Mouse (Mus musculus): ENCODE results near the gene Prkci.

The Prkci gene

DNA sequence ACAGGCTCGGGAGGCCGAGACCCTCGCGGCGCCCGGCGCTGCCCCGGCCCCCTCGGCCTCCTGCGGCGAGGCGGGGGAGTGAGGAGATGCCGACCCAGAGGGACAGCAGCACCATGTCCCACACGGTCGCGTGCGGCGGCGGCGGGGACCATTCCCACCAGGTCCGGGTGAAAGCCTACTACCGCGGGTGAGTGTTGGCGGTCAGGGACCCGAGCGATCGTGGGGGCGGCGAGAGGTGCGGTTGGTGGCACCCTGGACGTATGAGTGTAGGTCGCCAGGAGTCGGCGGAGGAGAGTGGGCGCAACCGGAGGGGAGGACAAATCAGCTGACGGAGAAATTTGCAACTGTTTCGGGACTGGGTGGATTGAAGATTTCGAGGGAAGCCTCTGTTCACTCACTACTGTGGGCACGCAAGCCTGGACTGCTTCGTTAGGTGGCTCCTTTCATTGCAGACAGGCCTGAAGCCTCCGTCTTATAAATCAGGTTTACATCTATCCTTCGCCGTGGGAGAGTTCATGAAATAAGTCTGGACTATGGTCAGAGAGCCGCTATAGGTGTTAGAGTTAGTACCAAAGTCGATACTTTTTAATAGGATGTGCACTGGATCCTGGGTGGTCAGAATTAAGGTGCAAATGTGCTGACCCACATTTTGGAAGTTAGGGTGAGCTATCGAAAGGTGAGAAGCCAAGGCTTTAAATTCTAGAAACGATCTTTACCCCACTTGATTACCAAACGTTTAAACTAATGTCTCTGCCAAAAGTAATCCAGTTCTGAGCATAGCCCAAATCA, 546 bp downstream of the Prkci start:
- peak; percentile 20 for DNase-seq (ENCODE audit: low spot score)

DNA sequence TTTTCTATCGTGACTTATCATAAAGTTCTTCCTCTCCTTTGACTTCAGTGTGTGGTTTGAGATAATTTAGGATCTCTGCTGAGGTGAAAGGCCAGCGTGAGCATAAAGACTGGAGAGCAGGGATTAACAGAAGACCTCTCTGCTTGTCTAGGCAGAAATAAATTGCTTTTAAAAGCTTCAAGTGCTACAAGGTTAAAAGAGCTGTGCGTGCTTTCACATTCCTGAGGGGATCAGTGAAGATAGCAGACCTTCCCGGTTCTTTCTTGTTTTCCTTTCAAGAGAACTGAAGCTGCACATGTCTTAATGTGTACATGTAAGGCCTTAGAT, 1.1 kb downstream of the Prkci start:
- DNase-seq (ENCODE audit: low spot score), result no peak

DNA sequence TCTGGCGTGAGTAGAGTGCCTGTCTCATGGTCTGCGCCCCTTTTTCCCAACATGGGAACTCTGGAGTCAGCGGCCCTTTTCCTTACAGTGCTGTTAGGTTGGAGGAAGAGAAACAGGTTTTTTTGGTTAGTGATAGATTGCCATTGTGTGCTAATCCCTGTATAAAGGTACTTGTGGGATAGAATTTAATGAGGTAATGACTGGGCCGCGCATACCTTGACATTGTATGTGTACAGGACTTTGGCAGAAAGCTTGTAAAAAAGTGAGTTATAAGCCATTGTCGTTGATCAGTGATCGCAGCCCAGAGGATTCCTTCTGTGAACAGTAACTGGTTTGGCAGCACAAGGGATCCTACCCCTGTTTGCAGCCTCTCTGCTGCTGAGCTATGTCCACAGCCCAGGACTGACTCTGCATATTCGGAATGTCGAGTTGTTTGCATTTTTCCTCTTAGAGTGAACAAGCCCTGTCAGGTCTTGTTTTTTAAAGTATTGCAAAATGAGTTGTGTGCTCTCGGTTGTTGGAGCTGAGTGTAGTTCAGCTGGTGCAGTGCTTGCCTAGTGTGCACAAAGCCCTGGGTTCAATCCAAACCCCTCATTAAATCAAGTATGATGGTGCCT, 4.0 kb downstream of the Prkci start:
- no peak for DNase-seq (ENCODE audit: low spot score)

DNA sequence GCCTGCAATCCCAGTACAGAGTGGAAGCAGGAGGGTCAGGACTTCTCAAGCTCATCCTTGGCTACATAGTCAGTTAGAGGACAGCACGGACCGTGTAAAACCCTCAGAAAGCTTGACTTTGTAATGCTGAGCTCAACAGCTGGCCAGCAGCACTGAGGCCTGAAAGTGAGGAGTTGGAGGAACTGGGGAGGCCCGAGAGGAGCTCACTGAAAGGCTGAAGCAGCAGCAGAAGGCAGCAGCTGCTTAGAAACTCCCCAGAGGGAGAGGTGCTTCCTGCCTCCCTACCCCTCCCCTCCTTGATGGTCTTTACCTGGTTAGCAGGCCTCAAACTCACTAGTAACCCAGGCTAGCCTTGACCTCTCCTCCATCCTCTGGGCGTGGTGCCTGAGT, 4.5 kb downstream of the Prkci start:
- no peak for DNase-seq (ENCODE audit: low spot score)

DNA sequence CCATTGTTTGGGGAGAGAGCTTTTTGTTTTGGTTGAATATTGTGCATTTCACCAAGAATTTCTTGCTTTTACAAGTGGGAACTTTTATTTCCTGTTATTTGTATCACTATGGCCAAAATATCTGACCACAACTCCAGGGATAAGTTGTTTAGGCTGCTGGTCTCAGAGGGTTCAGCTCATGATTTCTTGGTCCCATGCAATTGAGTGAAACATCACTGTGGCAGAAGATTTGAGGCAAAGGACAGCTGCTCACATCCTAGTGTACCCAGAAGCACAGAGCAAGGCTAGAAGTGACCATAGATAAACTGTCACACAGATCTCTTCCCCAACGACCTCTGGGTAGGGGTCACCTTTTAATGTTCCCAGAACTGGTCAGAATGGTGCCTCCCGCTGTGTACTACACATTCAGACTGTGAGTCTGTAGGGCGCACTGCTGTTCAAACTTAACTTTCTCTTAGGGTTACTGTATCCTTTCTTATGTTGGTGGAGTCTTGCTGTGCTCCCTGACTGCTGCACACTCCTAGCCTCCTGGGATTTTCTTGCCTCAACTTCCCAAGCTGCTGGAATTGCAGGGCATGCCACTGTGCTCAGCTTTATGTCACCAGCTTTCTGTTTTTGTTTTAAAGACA, 5.6 kb downstream of the Prkci start:
- no peak for DNase-seq (ENCODE audit: low spot score)

DNA sequence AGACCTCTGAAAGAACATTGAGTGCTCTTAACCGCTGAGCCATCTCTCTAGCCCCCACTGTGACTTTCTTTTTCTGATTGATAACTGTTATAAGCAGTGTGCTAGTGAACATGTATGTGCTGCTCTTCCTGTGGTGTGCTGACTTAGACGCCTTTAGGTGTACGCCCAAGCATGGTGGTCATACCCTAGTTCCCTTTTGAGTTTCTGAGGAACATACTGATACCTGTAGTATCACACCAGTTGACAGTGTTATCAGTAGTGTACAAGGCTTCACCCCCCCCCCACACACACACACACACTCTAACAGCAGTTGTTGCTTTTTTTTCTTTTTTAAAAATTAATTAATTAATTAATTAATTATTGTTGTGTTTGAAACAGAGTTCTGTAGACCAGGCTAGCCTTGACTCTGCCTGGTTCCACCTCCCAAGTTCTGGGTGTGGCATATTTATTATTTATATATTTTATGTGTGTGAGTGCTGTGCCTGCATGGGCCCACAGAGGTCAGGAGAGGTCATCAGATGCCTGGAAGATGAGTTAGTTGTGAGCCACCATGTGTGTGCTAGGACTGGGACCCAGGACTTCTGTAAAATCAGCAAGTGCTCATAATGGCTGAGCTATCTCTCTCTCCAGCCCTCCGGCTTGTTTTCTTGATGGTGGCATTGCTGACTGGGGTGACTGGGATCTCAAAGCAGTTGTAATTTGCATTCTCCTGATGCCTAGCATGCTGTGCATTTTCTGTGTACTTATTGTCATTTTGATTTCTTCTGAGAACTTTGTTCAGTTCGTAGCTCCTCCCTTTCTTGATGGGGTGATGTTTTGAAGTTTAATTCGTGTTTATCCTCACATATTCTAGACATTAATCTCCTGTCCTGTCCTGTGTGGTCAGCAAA, 9.0 kb downstream of the Prkci start:
- no peak for DNase-seq (ENCODE audit: low spot score)

DNA sequence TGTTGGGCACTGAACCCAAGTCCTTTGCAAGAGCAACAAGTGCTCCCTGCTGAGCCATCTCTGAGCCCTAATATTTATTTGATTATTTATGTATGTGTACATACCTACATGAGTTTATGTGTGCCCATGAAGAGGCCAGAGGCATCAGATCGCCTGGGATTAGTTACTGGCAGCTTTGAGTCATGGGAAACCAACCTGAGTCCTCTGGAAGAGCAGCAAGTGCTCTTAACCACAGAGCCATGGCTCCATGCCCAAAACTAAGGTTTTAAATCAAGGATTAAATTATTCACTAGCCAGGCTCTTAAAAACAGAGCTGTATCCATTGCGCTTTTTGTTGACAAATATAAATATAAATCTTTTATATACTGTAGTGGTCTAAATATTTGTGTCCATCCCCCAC, 18.8 kb downstream of the Prkci start:
- no peak for DNase-seq (ENCODE audit: low spot score)

DNA sequence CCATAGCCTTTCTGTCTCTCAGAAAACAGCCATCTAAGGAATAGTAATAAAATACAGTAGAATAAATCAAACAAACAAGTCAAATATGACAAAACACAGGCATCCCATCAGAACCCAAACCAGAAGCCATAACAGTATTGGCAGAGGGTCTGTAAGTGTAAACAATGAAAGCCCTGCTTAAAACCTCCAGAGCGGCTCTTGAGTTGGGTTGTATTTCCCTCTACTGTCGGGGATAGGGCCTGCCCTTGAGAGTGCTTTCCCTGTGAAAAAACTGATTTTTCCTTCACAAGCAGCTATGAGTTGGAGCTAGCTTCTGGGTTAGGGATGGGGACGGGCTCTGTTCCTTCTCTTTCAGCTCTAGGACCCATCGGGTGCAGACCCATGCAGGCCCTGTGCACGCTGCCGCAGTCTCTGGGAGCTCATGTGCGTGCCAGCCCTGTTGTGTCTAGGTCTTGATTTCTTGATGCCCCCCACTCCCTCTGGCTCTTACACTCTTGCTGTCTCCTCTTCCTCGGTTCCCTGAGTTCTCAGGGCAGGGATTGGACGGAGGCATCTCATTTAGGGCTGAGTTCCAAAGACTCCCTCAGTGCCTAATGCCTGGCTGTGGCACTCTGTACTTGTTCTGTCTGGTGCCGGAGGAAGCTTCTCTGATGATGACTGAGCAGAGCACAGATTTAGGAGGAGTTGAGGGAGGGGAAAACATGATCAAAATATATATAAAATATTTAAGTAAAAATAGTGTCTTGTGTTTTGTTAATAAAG, 20.3 kb downstream of the Prkci start:
- no peak for DNase-seq (ENCODE audit: low spot score)

DNA sequence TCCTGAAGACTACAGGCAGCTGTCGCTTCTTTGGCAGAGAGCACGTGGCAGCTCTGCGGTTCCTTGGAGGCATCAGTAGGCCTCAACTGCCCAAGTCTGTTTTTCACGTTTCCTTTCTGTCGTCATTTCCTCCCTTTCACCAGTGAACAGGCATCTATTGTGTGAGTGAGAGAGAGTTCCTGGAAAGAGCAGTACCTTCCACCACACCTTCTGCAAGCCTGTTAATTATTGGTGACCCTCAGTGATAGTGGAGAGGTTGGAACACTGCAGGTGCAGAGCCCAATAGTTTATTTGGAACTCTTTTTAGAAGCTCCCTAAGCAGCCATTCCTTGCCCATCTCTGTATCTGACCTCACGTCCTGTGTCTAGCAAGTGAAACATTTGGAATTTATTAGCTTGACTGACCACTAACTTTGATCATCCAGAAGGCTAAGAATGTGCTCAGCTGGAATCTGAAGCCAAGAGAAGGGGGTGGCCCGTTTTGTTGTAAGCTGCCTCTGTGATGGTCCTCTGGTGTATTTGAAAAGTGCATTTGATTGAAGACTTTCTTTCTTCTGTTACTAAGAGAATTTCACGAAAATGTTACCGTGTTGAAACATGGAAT, 21.1 kb downstream of the Prkci start:
- DNase-seq (ENCODE audit: low spot score), result no peak

DNA sequence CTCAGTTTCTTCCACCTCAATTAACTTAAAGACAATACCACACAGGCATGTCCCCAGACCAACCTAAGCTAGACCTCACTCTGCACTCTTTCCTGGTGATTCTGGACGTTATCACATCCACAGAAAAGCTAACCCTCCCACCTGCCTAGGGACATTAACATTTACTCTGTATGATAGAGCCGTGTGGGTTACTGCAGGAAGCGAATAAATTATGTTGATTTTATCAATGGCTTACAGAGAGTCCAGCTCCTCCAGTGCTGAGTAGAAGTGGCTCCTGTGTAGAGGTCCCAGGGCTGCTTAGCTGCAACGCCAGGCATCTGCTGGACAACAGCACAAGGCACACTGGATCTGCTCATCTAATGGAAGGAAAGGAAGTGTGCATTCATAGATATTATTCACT, 22.1 kb downstream of the Prkci start:
- DNase-seq (ENCODE audit: low spot score), result no peak

DNA sequence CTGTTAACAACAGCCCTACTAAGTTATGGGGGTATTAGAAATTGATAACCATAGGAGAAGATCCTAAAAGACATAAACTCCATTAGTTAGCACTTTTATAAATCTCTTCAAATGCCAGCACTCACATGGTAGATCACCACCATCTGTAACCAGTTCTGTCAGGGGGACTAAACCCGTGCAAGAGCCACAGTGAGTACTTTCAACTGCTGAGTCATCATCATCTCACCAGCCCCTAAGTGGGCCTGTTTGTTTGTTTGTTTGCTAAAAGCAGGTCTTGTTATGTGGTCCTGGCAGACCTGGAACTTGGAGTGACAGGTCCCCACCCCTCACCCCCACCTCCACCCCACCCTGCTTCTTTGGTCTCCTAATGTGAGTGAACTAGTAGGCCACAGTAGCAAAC, 23.7 kb downstream of the Prkci start:
- no peak for DNase-seq (ENCODE audit: low spot score)

DNA sequence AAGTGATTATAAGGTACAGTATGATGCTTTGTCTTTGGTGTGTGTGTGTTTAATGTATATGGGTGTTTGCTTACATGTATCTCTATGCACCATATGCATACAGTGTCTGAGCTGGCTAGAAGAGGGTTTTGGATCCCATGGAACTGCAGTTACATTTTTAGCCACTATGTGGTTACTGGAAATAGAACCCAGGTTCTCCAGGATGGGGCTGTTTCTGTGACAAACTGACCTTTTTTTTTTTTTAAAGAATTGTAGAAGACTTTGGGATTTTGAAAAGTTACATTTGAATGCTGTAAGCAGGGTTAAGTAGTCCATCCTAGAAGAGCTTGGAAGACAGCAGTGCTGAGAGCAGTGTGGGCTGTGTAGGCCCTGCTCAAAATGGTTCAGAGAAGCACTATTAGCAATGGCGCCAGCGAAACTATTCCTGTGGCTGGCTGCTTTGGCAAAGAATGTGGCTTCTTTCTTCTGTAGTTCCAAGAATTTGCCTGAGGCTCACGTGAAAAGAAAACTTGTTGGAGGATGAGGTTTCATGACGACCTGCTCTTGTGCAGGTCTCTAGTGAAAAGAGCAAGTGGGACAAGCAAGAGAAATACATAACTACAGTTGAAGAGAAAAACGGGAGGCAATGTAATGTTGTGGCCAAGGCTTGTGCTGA, 24.4 kb downstream of the Prkci start:
- no peak for DNase-seq (ENCODE audit: low spot score)

DNA sequence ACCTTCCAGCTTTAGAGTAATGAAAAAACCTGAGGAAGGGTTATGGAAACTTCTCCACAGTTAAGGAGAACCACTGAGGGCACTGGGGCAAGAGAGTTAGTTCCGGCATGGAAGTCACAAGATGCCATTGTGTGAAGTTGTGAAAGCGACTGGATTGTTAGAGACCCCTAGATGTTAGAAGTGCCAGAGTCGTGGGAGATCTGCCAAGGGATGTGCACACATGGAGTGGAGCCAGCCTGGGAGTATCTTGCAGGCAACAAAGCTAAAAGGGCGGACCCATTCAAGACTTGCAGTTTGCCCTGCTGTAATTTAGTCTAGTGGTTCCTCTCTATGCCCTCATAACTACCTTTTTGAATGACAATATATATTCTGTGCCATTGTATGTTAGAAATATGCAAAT, 25.1 kb downstream of the Prkci start:
- no peak for DNase-seq (ENCODE audit: low spot score)

DNA sequence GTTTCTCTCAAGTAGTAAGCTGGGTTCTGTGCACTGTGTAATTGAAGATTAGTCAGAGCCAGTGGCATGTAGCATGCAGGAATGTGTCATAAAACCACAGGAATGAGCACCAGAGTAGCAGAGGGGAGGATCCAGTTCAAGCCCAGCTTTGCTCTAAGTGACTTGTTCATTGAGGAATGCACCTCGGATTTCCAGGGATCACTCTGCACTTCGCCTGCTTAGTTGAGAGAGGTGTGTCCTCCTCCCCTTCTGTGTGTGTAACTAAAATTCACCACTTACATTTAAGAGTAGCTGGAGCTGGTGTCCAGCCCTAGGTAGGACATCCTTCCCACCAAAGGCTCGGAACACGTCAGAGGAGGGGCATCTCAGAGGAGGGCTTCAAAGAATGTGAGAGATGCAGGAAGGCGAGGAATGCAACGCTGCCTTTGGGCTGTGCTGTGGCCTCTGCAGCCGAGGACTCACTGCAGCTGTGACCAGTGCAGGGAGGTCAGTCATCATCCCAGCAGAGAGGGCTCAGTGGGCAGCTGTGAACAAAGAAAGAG, 27.4 kb downstream of the Prkci start:
- DNase-seq (ENCODE audit: low spot score), result no peak

DNA sequence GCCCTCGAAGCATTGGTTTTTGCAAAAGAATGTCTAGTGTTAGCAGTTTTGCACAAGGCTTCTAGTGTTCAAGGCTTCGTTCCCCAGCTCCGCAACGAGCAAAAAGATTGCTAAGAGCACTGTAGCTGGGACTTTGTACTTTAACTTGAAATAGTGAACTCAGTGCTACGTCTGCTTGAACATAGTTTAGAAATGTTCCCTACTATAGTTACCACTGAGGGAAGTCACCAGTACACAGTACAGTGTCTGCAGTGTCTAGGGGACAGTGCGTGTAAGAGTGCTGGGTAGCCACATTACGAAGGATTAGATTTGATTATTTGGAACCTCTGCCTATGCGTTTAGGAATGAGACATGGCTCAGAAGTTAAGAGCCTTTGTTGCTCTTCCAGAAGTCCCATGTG, 32.2 kb downstream of the Prkci start:
- DNase-seq (ENCODE audit: low spot score), result no peak

DNA sequence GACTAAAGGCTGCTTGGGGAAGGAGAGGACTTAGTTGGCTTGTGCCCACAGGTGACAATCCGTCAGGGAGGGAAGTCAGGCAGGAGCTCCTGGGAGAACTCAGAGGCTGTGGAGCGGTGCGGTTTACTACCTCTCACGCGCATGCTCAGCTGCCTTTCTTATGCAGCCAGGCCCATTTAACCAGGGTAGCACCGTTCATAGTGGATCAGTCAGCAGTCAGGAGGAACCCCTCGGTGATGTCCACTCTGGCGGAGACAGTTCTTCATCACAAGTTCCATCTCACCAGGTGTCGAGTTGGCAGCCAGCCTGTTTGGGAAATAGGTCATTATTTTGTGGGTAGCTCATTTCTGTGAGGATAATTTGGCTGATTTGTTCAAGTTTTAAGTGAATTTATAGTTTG, 36.1 kb downstream of the Prkci start:
- DNase-seq (ENCODE audit: low spot score), result no peak

DNA sequence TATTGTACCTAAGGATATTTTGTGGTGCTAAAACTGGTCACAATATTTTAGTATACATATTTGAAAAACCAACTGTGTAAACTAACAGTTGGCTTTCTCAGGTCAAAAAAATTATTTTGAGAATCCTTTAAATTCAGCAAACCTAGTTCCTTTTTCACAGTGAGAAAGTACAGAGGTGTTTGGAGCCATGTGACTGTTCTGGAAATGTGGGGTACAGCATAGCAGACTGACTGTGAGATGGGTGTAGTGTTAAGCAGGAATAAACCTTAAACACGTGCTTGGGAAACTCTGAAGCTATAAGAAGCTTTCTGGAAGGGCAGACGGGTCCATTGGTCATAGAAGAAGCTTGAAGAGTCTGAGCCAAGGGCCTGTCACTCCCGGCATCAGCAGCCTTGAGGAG, 38.1 kb downstream of the Prkci start:
- no peak for DNase-seq (ENCODE audit: low spot score)

DNA sequence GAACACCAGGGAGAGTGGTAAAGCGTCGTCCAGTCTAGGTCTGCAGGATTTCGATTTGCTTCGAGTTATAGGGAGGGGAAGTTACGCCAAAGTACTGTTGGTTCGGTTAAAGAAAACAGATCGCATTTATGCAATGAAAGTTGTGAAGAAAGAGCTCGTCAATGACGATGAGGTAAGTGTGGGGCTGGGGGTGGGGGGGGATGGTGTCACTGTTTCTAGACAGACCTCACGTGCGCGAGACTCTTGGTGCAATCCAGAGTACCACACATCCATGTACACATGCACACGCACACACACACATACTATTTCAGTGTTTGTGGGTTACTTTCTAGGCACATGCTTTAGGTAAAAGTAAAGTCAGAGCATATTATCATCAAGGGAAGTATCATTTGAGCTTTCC, 42.3 kb downstream of the Prkci start:
- no peak for DNase-seq (ENCODE audit: low spot score)

DNA sequence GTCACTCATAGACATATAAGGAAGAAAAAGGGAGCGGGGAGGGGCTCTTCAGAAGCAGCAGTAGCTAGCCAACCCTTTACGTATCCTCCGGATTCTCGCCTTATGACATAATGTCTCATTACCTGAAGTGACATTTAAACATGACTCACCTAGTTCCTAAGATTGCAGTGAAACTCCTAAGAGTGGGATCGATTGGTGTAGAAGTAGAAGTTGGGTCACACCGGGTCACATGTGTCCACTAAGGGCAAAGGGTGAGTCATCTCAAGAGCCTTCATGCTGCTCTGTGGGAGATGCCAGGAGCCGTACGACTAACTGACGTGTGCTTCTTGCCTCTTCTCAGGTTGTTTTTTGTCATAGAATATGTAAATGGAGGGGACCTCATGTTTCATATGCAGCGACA, 43.1 kb downstream of the Prkci start:
- DNase-seq (ENCODE audit: low spot score), result no peak

DNA sequence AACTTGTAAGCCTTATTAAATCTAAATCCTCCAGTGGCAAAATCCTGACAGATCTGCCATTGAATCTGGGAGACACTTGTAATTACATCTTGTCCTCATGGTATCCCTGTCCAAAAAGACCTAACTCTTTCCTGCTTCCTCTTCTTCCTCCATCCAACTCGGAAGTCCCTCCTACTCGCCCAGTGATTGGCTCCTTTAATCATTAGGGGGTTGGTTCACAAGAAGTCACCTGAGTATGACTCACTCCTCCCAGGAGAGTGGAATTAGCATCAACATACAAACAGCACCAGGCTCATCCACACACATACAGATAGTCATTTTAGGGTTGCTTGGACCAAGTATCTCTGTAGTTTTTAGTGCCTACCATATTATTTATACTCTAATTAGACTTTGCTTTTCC, 47.4 kb downstream of the Prkci start:
- no peak for DNase-seq (ENCODE audit: low spot score)

DNA sequence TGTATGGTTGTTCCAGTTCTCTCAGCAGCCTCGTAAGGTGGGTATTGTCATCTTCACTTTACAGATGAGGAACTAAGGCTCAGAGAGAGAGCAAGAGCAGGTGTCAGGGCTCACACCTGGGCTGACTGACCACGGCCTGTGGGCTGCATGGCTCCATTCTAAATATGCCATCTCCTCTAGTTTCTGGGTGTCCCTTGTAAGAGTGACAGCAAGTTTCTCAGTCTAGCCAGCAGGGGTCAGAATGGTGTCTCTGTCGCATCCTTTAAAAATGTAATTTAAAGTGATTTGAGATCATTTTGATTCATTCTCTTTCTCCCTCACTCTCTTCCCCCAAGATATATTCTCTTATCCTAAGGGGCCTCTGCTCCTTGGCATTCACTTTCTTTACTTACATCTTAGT, 51.7 kb downstream of the Prkci start:
- no peak for DNase-seq (ENCODE audit: low spot score)
